Mouse (Mus musculus): ENCODE data around the gene Npffr2. TPM values are rescaled to one million over a fixed set of nuclear protein-coding genes. Genes with fewer than 3 reads are reported as not detected.

The Npffr2 gene
- total RNA-seq, 2 experiments from 2014 or later = not detected

Other genes with a start within 250 kb of the Npffr2 start
- gene Gc, start 69.5 kb upstream of the Npffr2 start, total RNA-seq (2021) = under 1 TPM in 1 of 2 experiments, not detected in 1; 0.46 TPM